Mouse (Mus musculus) kidney, embryonic 16.5 days (tissue): Measurements from ENCODE around the gene Pphln1. TPM values are rescaled to one million over a fixed set of nuclear protein-coding genes. Genes with fewer than 3 reads are reported as not detected.

Experiments
- ATAC-seq: fragments of 200-750 bp; cut with Nextera tagmentation; 2 replicates; pipeline ENCODE4 v1.8.0; 2017; ENCODE audit warnings: moderate TSS enrichment; ENCODE audit not compliant: low FRiP score, low TSS enrichment
- H3K27ac ChIP-seq: fragments of 300-500 bp; sonication (generic); 2 replicates; pipeline ENCODE4 v1.5.1; 2014; ENCODE audit warnings: low read length
- H3K27me3 ChIP-seq: fragments of 300-500 bp; sonication (generic); 2 replicates; pipeline ENCODE4 v1.6.1; 2014; ENCODE audit warnings: low read length, control low read depth, mixed read lengths; ENCODE audit not compliant: insufficient read depth
- H3K36me3 ChIP-seq: fragments of 300-500 bp; sonication (generic); 2 replicates; pipeline ENCODE4 v1.6.1; 2014; ENCODE audit warnings: low read length, control low read depth, mixed read lengths; ENCODE audit not compliant: insufficient read depth
- H3K4me1 ChIP-seq: fragments of 300-500 bp; sonication (generic); 2 replicates; pipeline ENCODE4 v1.6.1; 2014; ENCODE audit warnings: low read length, control low read depth, mixed read lengths; ENCODE audit not compliant: insufficient read depth
- H3K4me2 ChIP-seq: fragments of 300-500 bp; sonication (generic); replicated peaks from 2 replicates; pipeline ENCODE4 v1.6.1; 2014; ENCODE audit warnings: low read depth, low read length
- H3K4me3 ChIP-seq: fragments of 300-500 bp; sonication (generic); 2 replicates; pipeline ENCODE4 v1.5.1; 2014; ENCODE audit warnings: mild to moderate bottlenecking, low read length
- H3K9ac ChIP-seq: fragments of 300-500 bp; sonication (generic); replicated peaks from 2 replicates; pipeline ENCODE4 v1.6.1; 2014; ENCODE audit warnings: low read length
- H3K9me3 ChIP-seq: fragments of 300-500 bp; sonication (generic); 2 replicates; pipeline ENCODE4 v1.6.1; 2016; ENCODE audit warnings: low read length, control low read depth
- WGBS: fragments of 180-500 bp; shearing (Covaris S2); extraction: QIAGEN DNeasy Blood & Tissue Kit; methylation state at CpG from one replicate; pipeline ENCODE4 v1.1.7; 2014; 5-methylcytosine and 5-hydroxymethylcytosine counted together
- polyA plus RNA-seq: library from polyadenylated mRNA; unstranded; fragments of >200 nt; fragmentation: Nextera tagmentation; extraction: Ambion mirVana; gene quantifications from 2 replicates; pipeline ENCODE4 v1.2.1, GENCODE M21; 2015

The Pphln1 gene
- polyA plus RNA-seq, 1 experiment from 2014 or later: 41.3 TPM

- Histone ChIP-seq H3K27me3 (no peaks in the 10 kb centered on the region), H3K4me2 (no peak overlapping the region), H3K9me3 (no peaks in the 10 kb centered on the region), H3K9ac (no peak overlapping the region), H3K4me3 (no peak overlapping the region), H3K27ac (no peak overlapping the region), H3K4me1 (no peaks in the 10 kb centered on the region), H3K36me3 (peaks cover 28% of the 10 kb centered on the region; the same call in 1 of the 2 replicates)
- WGBS: 79% methylated on average over 7 of the region's 7 CpGs
- no peak for ATAC-seq
These were observed 22.4 kb downstream of the Pphln1 start for GRCm38 (mm10) chr15:93420596-93420995.

GRCm38 (mm10) chr15:93422537-93422936 is 24.4 kb downstream of the Pphln1 start:
- Histone ChIP-seq H3K36me3 (peaks cover 28% of the 10 kb centered on the region; the same call in 1 of the 2 replicates), H3K9ac (no peak overlapping the region), H3K4me1 (no peaks in the 10 kb centered on the region), H3K27ac (no peak overlapping the region), H3K4me2 (no peak overlapping the region), H3K27me3 (no peaks in the 10 kb centered on the region), H3K9me3 (no peaks in the 10 kb centered on the region), H3K4me3 (no peak overlapping the region)
- 87% methylated on average over 1 of the region's 1 CpGs for whole genome bisulfite sequencing
- no peak for ATAC-seq

GRCm38 (mm10) chr15:93433811-93434210 is 35.7 kb downstream of the Pphln1 start:
- Histone ChIP-seq H3K27ac (peak overlapping the region; percentile 27; the same call in 1 of the 2 replicates), H3K4me3 (no peak overlapping the region), H3K9me3 (no peaks in the 10 kb centered on the region), H3K4me2 (no peak overlapping the region), H3K9ac (no peak overlapping the region), H3K4me1 (peaks cover 21% of the 10 kb centered on the region), H3K27me3 (no peaks in the 10 kb centered on the region), H3K36me3 (no peaks in the 10 kb centered on the region)
- peak; percentile 96 for ATAC-seq
- WGBS: 12% methylated on average over 11 of the region's 11 CpGs

GRCm38 (mm10) chr15:93435998-93436397 is 37.8 kb downstream of the Pphln1 start:
- 79% methylated on average over 12 of the region's 12 CpGs for WGBS
- H3K36me3 ChIP-seq: peaks cover 2% of the 10 kb centered on the region; the same call in 1 of the 2 replicates

GRCm38 (mm10) chr15:93438663-93439062 is 40.5 kb downstream of the Pphln1 start:
- Histone ChIP-seq H3K9me3 (0 out of 2 replicates have a peak, but pooled peaks cover 3% of the 10 kb centered on the region), H3K4me3 (no peak overlapping the region), H3K4me2 (no peak overlapping the region), H3K9ac (no peak overlapping the region), H3K4me1 (peaks cover 11% of the 10 kb centered on the region), H3K27ac (no peak overlapping the region), H3K36me3 (peaks cover 18% of the 10 kb centered on the region), H3K27me3 (no peaks in the 10 kb centered on the region)
- WGBS: 21% methylated on average over 5 of the region's 5 CpGs
- no peak for ATAC-seq

More at GRCm38 (mm10) chr15:93435998-93436397, 37.8 kb downstream of the Pphln1 start:
- H3K4me3 ChIP-seq: no peak overlapping the region
- no peak overlapping the region for H3K4me2 ChIP-seq
- H3K9me3 ChIP-seq: no peaks in the 10 kb centered on the region
- H3K27me3 ChIP-seq: no peaks in the 10 kb centered on the region
- H3K9ac ChIP-seq: no peak overlapping the region
- H3K27ac ChIP-seq: no peak overlapping the region
- H3K4me1 ChIP-seq: peaks cover 21% of the 10 kb centered on the region
- ATAC-seq: no peak

- Histone ChIP-seq H3K27me3 (no peaks in the 10 kb centered on the region), H3K9ac (no peak overlapping the region), H3K4me2 (no peak overlapping the region), H3K9me3 (0 out of 2 replicates have a peak, but pooled peaks cover 3% of the 10 kb centered on the region), H3K4me3 (no peak overlapping the region), H3K4me1 (no peaks in the 10 kb centered on the region), H3K36me3 (peaks cover 23% of the 10 kb centered on the region), H3K27ac (no peak overlapping the region)
- 94% methylated on average over 4 of the region's 4 CpGs for WGBS
- no peak for ATAC-seq
These were observed 44.1 kb downstream of the Pphln1 start for GRCm38 (mm10) chr15:93442271-93442670.

- no peak overlapping the region for H3K4me2 ChIP-seq
- H3K4me3 ChIP-seq: no peak overlapping the region
- no peak for ATAC-seq
- peaks cover 23% of the 10 kb centered on the region for H3K36me3 ChIP-seq
- WGBS: 87% methylated on average over 6 of the region's 6 CpGs
- no peak overlapping the region for H3K27ac ChIP-seq
- H3K27me3 ChIP-seq: no peaks in the 10 kb centered on the region
- no peaks in the 10 kb centered on the region for H3K4me1 ChIP-seq
- H3K9ac ChIP-seq: no peak overlapping the region
- H3K9me3 ChIP-seq: 0 out of 2 replicates have a peak, but pooled peaks cover 3% of the 10 kb centered on the region
These were observed 45.5 kb downstream of the Pphln1 start for GRCm38 (mm10) chr15:93443676-93444075.

- Histone ChIP-seq H3K36me3 (peaks cover 16% of the 10 kb centered on the region; the same call in 1 of the 2 replicates), H3K9ac (no peak overlapping the region), H3K27me3 (no peaks in the 10 kb centered on the region), H3K27ac (no peak overlapping the region), H3K4me2 (no peak overlapping the region), H3K4me3 (no peak overlapping the region), H3K4me1 (no peaks in the 10 kb centered on the region), H3K9me3 (no peaks in the 10 kb centered on the region)
- WGBS: 79% methylated on average over 3 of the region's 3 CpGs
- ATAC-seq: no peak; the same call in 1 of the 2 replicates
These were observed 50.7 kb downstream of the Pphln1 start for GRCm38 (mm10) chr15:93448862-93449261.

GRCm38 (mm10) chr15:93453296-93453695 is 55.1 kb downstream of the Pphln1 start:
- Histone ChIP-seq H3K9ac (no peak overlapping the region), H3K4me2 (no peak overlapping the region), H3K27me3 (no peaks in the 10 kb centered on the region), H3K4me1 (no peaks in the 10 kb centered on the region), H3K27ac (no peak overlapping the region), H3K36me3 (peaks cover 14% of the 10 kb centered on the region; the same call in 1 of the 2 replicates), H3K4me3 (no peak overlapping the region), H3K9me3 (no peaks in the 10 kb centered on the region)
- 70% methylated on average over 1 of the region's 1 CpGs for WGBS
- ATAC-seq: no peak

GRCm38 (mm10) chr15:93456005-93456404 is 57.9 kb downstream of the Pphln1 start:
- Histone ChIP-seq H3K4me1 (no peaks in the 10 kb centered on the region), H3K27ac (no peak overlapping the region), H3K4me3 (no peak overlapping the region), H3K36me3 (peaks cover 16% of the 10 kb centered on the region), H3K27me3 (no peaks in the 10 kb centered on the region), H3K9me3 (no peaks in the 10 kb centered on the region), H3K4me2 (no peak overlapping the region), H3K9ac (no peak overlapping the region)
- ATAC-seq: no peak
